Mouse (Mus musculus) cortical plate, adult 2 months (tissue): ENCODE results near the gene Plscr2.

Experiments used
- CTCF ChIP-seq: fragments of 200-500 bp; IDR thresholded peaks from 2 replicates; pipeline ENCODE4 v1.5.1; 2011; ENCODE audit warnings: mild to moderate bottlenecking, control low read depth, low read length; ENCODE audit not compliant: insufficient read depth; ENCODE audit errors: extremely low read depth
- POLR2A ChIP-seq: fragments of 200-500 bp; IDR thresholded peaks from 2 replicates; pipeline ENCODE4 v1.6.1; 2011; ENCODE audit warnings: mild to moderate bottlenecking, low read length, control low read depth; ENCODE audit not compliant: insufficient read depth; ENCODE audit errors: extremely low read depth

DNA sequence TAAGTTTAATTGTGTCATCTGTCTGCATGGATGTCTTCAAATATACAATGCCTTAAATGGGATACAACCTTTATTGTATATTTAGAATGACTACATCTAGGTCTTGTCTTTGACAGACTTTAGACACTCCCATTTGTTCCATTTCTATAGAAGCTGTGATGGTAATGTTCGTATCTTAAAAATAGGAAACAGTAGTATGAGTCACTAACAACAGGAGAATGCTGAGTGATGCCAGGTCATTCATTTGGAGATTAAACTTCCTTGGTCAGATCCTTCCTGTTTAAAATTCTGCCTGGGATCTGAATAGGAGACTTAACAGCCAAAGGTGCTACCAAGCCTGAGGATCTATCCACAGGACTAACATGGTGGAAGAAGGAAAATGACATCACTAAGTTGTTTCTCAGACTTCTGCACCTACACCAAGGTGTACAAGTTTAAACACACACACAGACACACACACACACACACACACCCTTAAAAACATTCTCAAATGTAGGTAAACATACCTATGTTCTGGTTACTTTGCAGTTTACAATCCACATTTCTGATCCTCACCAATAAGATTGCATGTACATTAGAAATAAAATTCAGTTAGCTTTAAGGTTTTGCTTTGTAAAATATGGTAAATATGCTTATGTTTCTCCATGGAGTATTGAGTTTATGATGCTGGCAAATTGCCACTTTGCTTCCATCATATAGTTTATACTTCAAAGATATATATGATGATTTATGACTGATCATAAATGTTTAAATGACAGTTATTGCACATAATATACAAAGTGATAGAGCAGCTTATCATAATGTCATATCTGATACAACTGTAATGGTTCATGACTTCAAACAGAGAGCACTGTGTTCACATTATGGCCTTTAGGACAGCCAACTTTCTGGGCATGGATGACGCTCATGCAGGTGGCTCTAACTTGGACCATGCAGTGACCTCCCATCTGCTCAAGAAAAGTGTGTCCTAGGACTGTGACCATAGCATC is 18.5 kb downstream of the Plscr2 start:
- TF ChIP-seq CTCF (no peak), POLR2A (no peak)
